Mouse (Mus musculus): ENCODE data around the gene Gm867. TPM values are rescaled to one million over a fixed set of nuclear protein-coding genes. Genes with fewer than 3 reads are reported as not detected.
A peak's percentile ranks its signal among the peaks of the same experiment; 100 is the strongest.

The Gm867 gene
- polyA plus RNA-seq, 1 experiment from 2014 or later = not detected

DNA sequence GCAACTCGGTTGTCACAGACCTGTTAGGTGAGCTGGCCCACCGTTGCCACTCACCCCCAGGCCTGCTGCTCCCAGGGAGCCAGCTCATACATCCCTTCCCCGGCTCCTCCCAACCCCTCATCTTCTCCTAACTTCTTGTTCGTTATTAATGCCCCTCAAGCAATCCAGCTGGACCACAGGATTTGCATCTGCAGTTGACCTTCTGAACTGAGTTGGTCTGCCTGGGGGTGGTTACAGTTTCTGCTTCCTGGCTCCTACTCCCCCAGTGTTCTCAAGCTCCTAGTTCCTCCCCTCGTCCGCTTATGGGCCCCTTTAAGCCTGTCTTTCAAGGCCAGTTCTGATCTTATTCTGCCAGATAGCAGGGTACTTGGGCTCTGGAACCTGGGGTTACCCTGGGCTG, 45.9 kb downstream of the Gm867 start:
- Histone ChIP-seq H3K4me2 (replicated peaks; ENCODE audit: low read depth) (no peak overlapping the region), H3K9ac (ENCODE audit: low read depth, low read length) (no peak overlapping the region), H3K4me3 (ENCODE audit: low read depth, low read length) (no peak overlapping the region), H3K9me3 (ENCODE audit: control insufficient read depth) (no peaks in the 10 kb centered on the region), H3K27ac (ENCODE audit: low read depth, low read length) (no peak overlapping the region), H3K36me3 (ENCODE audit: control insufficient read depth, insufficient read depth) (peaks cover 27% of the 10 kb centered on the region), H3K27me3 (replicated peaks; ENCODE audit: control insufficient read depth, insufficient read depth, low read length) (no peaks in the 10 kb centered on the region), H3K4me1 (replicated peaks; ENCODE audit: control insufficient read depth, insufficient read depth, low read length) (peaks cover 4% of the 10 kb centered on the region)
- WGBS = 73% methylated on average over 6 of the region's 6 CpGs
- TF ChIP-seq CTCF (IDR thresholded peaks at IDR 0.05; ENCODE audit: low read depth) = no peak
- no peak for ATAC-seq

- Histone ChIP-seq H3K36me3 (ENCODE audit: control insufficient read depth, insufficient read depth) (peaks cover 27% of the 10 kb centered on the region), H3K9me3 (ENCODE audit: control insufficient read depth) (no peaks in the 10 kb centered on the region), H3K27me3 (replicated peaks; ENCODE audit: control insufficient read depth, insufficient read depth, low read length) (no peaks in the 10 kb centered on the region), H3K4me3 (ENCODE audit: low read depth, low read length) (peak within 1 kb of the TSS; percentile 36), H3K4me2 (replicated peaks; ENCODE audit: low read depth) (peak within 1 kb of the TSS; percentile 84), H3K4me1 (replicated peaks; ENCODE audit: control insufficient read depth, insufficient read depth, low read length) (peaks cover 4% of the 10 kb centered on the region), H3K9ac (ENCODE audit: low read depth, low read length) (peak within 1 kb of the TSS; percentile 31; the same call in 1 of the 2 replicates), H3K27ac (ENCODE audit: low read depth, low read length) (no peak within 1 kb of the TSS)
- peak; percentile 100 for ATAC-seq
- TF ChIP-seq CTCF (IDR thresholded peaks at IDR 0.05; ENCODE audit: low read depth) = no peak
- 1% methylated on average over 50 of the region's 51 CpGs for WGBS
These were observed 47.3 kb downstream of the Gm867 start, which contains the start of gene Derl3 for GRCm38 (mm10) chr10:75893089-75893750. Derl3 (plus strand) TSS chr10:75893413.

- no peak for ATAC-seq
- Histone ChIP-seq H3K36me3 (ENCODE audit: control insufficient read depth, insufficient read depth) (0 out of 2 replicates have a peak, but pooled peaks cover 1% of the 10 kb centered on the region), H3K9ac (ENCODE audit: low read depth, low read length) (no peak overlapping the region), H3K4me2 (replicated peaks; ENCODE audit: low read depth) (no peak overlapping the region), H3K27me3 (replicated peaks; ENCODE audit: control insufficient read depth, insufficient read depth, low read length) (no peaks in the 10 kb centered on the region), H3K9me3 (ENCODE audit: control insufficient read depth) (no peaks in the 10 kb centered on the region), H3K4me3 (ENCODE audit: low read depth, low read length) (no peak overlapping the region), H3K27ac (ENCODE audit: low read depth, low read length) (no peak overlapping the region), H3K4me1 (replicated peaks; ENCODE audit: control insufficient read depth, insufficient read depth, low read length) (peaks cover 4% of the 10 kb centered on the region)
- TF ChIP-seq CTCF (IDR thresholded peaks at IDR 0.05; ENCODE audit: low read depth) = no peak
- 41% methylated on average over 8 of the region's 8 CpGs for WGBS
These were observed 50.9 kb downstream of the Gm867 start for GRCm38 (mm10) chr10:75889406-75890153.

Other genes starting within 250 kb of the Gm867 start
- 14.1 and 15.6 TPM in 2 replicates for gene Cabin1, start 176.3 kb downstream of the Gm867 start, polyA plus RNA-seq (2015; fragmentation: Nextera tagmentation; extraction: Ambion mirVana)
- gene Ddt, start 167.3 kb downstream of the Gm867 start, polyA plus RNA-seq (2015; fragmentation: Nextera tagmentation; extraction: Ambion mirVana) = 122 and 129 TPM in 2 replicates
- gene Gm20441, start 159.7 kb downstream of the Gm867 start, polyA plus RNA-seq (2015; fragmentation: Nextera tagmentation; extraction: Ambion mirVana) = 0.42 and 0.76 TPM in 2 replicates
- gene Gstt3, start 159.3 kb downstream of the Gm867 start, polyA plus RNA-seq (2015; fragmentation: Nextera tagmentation; extraction: Ambion mirVana) = 47.7 and 51.5 TPM in 2 replicates
- 11.6 and 14.4 TPM in 2 replicates for gene Gstt1, start 142.1 kb downstream of the Gm867 start, polyA plus RNA-seq (2015; fragmentation: Nextera tagmentation; extraction: Ambion mirVana)
- gene Gstt4, start 118.1 kb downstream of the Gm867 start, polyA plus RNA-seq (2015; fragmentation: Nextera tagmentation; extraction: Ambion mirVana) = not detected in 2 replicates
- gene Gstt2, start 103.2 kb downstream of the Gm867 start, polyA plus RNA-seq (2015; fragmentation: Nextera tagmentation; extraction: Ambion mirVana) = 74.4 and 81.5 TPM in 2 replicates
- gene Mif, start 80.4 kb downstream of the Gm867 start, polyA plus RNA-seq (2015; fragmentation: Nextera tagmentation; extraction: Ambion mirVana) = 489 and 529 TPM in 2 replicates
- gene Derl3, start 47.3 kb downstream of the Gm867 start, polyA plus RNA-seq (2015; fragmentation: Nextera tagmentation; extraction: Ambion mirVana) = 2.8 and 3.7 TPM in 2 replicates
- gene Smarcb1, start 19.1 kb downstream of the Gm867 start, polyA plus RNA-seq (2015; fragmentation: Nextera tagmentation; extraction: Ambion mirVana) = 54.9 and 58.1 TPM in 2 replicates
- 308 and 334 TPM in 2 replicates for gene Chchd10, start 7.5 kb downstream of the Gm867 start, polyA plus RNA-seq (2015; fragmentation: Nextera tagmentation; extraction: Ambion mirVana)
- 8.7 and 9.2 TPM in 2 replicates for gene Mmp11, start 4.2 kb downstream of the Gm867 start, polyA plus RNA-seq (2015; fragmentation: Nextera tagmentation; extraction: Ambion mirVana)
- gene Vpreb3, start 2.4 kb upstream of the Gm867 start, polyA plus RNA-seq (2015; fragmentation: Nextera tagmentation; extraction: Ambion mirVana) = 0.43 TPM in 1 of 2 replicates, not detected in the other
- not detected in 2 replicates for gene Gm5134, start 13.8 kb upstream of the Gm867 start, polyA plus RNA-seq (2015; fragmentation: Nextera tagmentation; extraction: Ambion mirVana)
- 7.4 and 8.9 TPM in 2 replicates for gene Zfp280b, start 92.0 kb upstream of the Gm867 start, polyA plus RNA-seq (2015; fragmentation: Nextera tagmentation; extraction: Ambion mirVana)
- 1.7 and 2.2 TPM in 2 replicates for gene Slc5a4b, start 170.3 kb upstream of the Gm867 start, polyA plus RNA-seq (2015; fragmentation: Nextera tagmentation; extraction: Ambion mirVana)
- 0.31 and 0.39 TPM in 2 replicates for gene Slc5a4a, start 206.8 kb upstream of the Gm867 start, polyA plus RNA-seq (2015; fragmentation: Nextera tagmentation; extraction: Ambion mirVana)

All from intestine, postnatal 0 days (tissue).